11 mouse cellular contexts compared by ENCODE assay signal in genomic region chr5:144914433-144914906, GRCm38 (mm10). TPM values are rescaled to one million over a fixed set of nuclear protein-coding genes. Genes with fewer than 3 reads are reported as not detected.
A peak's percentile ranks its signal among the peaks of the same experiment; 100 is the strongest.
DNase-seq lines count a peak whose midpoint lies in the region; ATAC-seq and TF ChIP-seq lines count a peak whose summit lies in the region.
"Had no signal": no experiment of that assay in that cellular context is flagged by ENCODE, and none has a peak within 500 bp of the region (broad histone marks: within the 10 kb centered on the region; RNA-seq: fewer than 3 reads in every experiment).

No protein-coding gene starts in this region.

- H3K27me3 ChIP-seq in forebrain, embryonic 13.5 days, result no peaks in the 10 kb centered on the region
- no peaks in the 10 kb centered on the region for H3K27me3 ChIP-seq in forebrain, embryonic 16.5 days (replicated peaks; ENCODE audit: control insufficient read depth, insufficient read depth, low read length)
- no peaks in the 10 kb centered on the region for H3K27me3 ChIP-seq in neural tube, embryonic 13.5 days
- H3K27me3 ChIP-seq in stomach, postnatal 0 days (ENCODE audit: control insufficient read depth, insufficient read depth, low read length), result no peaks in the 10 kb centered on the region

- peaks cover 36% of the 10 kb centered on the region for H3K4me1 ChIP-seq in forebrain, embryonic 13.5 days
- H3K4me1 ChIP-seq in forebrain, embryonic 16.5 days (replicated peaks; ENCODE audit: control insufficient read depth, insufficient read depth, low read length), result peaks cover 23% of the 10 kb centered on the region
- H3K4me1 ChIP-seq in neural tube, embryonic 13.5 days (replicated peaks), result peaks cover 64% of the 10 kb centered on the region
- H3K4me1 ChIP-seq in stomach, postnatal 0 days (replicated peaks; ENCODE audit: control insufficient read depth, insufficient read depth), result 0 out of 2 replicates have a peak, but pooled peaks cover 4% of the 10 kb centered on the region

- H3K36me3 ChIP-seq in forebrain, embryonic 13.5 days (ENCODE audit: poor library complexity, severe bottlenecking), result no peaks in the 10 kb centered on the region
- H3K36me3 ChIP-seq in forebrain, embryonic 16.5 days (ENCODE audit: control insufficient read depth, insufficient read depth), result no peaks in the 10 kb centered on the region
- no peaks in the 10 kb centered on the region for H3K36me3 ChIP-seq in neural tube, embryonic 13.5 days
- H3K36me3 ChIP-seq in stomach, postnatal 0 days (ENCODE audit: control insufficient read depth, insufficient read depth, low read length), result no peaks in the 10 kb centered on the region

- H3K4me2 ChIP-seq in forebrain, embryonic 13.5 days, result no peak overlapping the region
- no peak overlapping the region for H3K4me2 ChIP-seq in forebrain, embryonic 16.5 days (ENCODE audit: low read length)
- no peak overlapping the region for H3K4me2 ChIP-seq in neural tube, embryonic 13.5 days
- no peak overlapping the region for H3K4me2 ChIP-seq in stomach, postnatal 0 days (replicated peaks; ENCODE audit: low read depth)

- ATAC-seq in forebrain, embryonic 13.5 days, result no peak
- ATAC-seq in forebrain, embryonic 16.5 days, result no peak
- ATAC-seq in neural tube, embryonic 13.5 days (ENCODE audit: low read depth), result no peak
- no peak for ATAC-seq in stomach, postnatal 0 days (ENCODE audit: low FRiP score, low TSS enrichment)
- ATAC-seq in CD4-positive, CD25-positive, alpha-beta regulatory T cell, adult 4 months, result no peak
- ATAC-seq: forebrain, postnatal 0 days had no signal

- H3K9me3 ChIP-seq in forebrain, embryonic 13.5 days (replicated peaks), result no peaks in the 10 kb centered on the region
- no peaks in the 10 kb centered on the region for H3K9me3 ChIP-seq in forebrain, embryonic 16.5 days (ENCODE audit: control insufficient read depth, low read length)
- H3K9me3 ChIP-seq in neural tube, embryonic 13.5 days, result no peaks in the 10 kb centered on the region
- no peaks in the 10 kb centered on the region for H3K9me3 ChIP-seq in stomach, postnatal 0 days (ENCODE audit: control insufficient read depth, low read length)

- WGBS in forebrain, embryonic 13.5 days, result 64% methylated on average over 7 of the region's 7 CpGs
- WGBS in forebrain, embryonic 16.5 days, result 47% methylated on average over 7 of the region's 7 CpGs
- WGBS in neural tube, embryonic 13.5 days, result 56% methylated on average over 7 of the region's 7 CpGs
- 49% methylated on average over 6 of the region's 7 CpGs for WGBS in stomach, postnatal 0 days

- no peak overlapping the region for H3K27ac ChIP-seq in forebrain, embryonic 13.5 days
- no peak overlapping the region for H3K27ac ChIP-seq in forebrain, embryonic 16.5 days (ENCODE audit: low read length)
- no peak overlapping the region for H3K27ac ChIP-seq in neural tube, embryonic 13.5 days (replicated peaks)
- peak overlapping the region; percentile 18; the same call in 1 of the 2 replicates for H3K27ac ChIP-seq in stomach, postnatal 0 days (replicated peaks)

- TF ChIP-seq CTCF in stomach, postnatal 0 days (IDR thresholded peaks at IDR 0.05; ENCODE audit: low read depth), result no peak

- no peak overlapping the region for H3K4me3 ChIP-seq in forebrain, embryonic 13.5 days
- H3K4me3 ChIP-seq in forebrain, embryonic 16.5 days (replicated peaks; ENCODE audit: low read length), result no peak overlapping the region
- H3K4me3 ChIP-seq in neural tube, embryonic 13.5 days, result no peak overlapping the region
- no peak overlapping the region for H3K4me3 ChIP-seq in stomach, postnatal 0 days (ENCODE audit: low read depth, low read length)
- H3K4me3 ChIP-seq: megakaryocyte, embryonic 14.5 days had no signal

- peak overlapping the region; percentile 30; the same call in 1 of the 2 replicates for H3K9ac ChIP-seq in forebrain, embryonic 13.5 days
- no peak overlapping the region for H3K9ac ChIP-seq in forebrain, embryonic 16.5 days (replicated peaks; ENCODE audit: low read depth, low read length)
- peak overlapping the region; percentile 50; the same call in 1 of the 2 replicates for H3K9ac ChIP-seq in neural tube, embryonic 13.5 days
- H3K9ac ChIP-seq in stomach, postnatal 0 days (ENCODE audit: low read length), result no peak overlapping the region
- H3K9ac ChIP-seq: forebrain, postnatal 0 days had no signal

- DNase-seq in neural tube, embryonic 10.5 days (ENCODE audit: extremely low spot score, low spot score), result no peak
- DNase-seq in kidney, postnatal 10 days, result peak; percentile 53
- no peak for DNase-seq in stomach, postnatal 0 days (ENCODE audit: low spot score)
- DNase-seq in adipocyte (ENCODE audit: low spot score), result no peak
- DNase-seq: forebrain, postnatal 0 days; liver had no signal

- no peak for TF ChIP-seq EP300 in stomach, postnatal 0 days (optimal IDR thresholded peaks at IDR 0.05)

RNA-seq across cellular contexts. Expression of gene Smurf1, which starts 51.2 kb away (rescaled TPM):
- 16.8 and 18.1 TPM in 2 replicates for polyA plus RNA-seq in forebrain, embryonic 13.5 days (2015; fragmentation: Nextera tagmentation; extraction: Ambion mirVana)
- polyA plus RNA-seq in forebrain, embryonic 16.5 days (2015; fragmentation: Nextera tagmentation; extraction: Ambion mirVana), result 25.4 and 28.2 TPM in 2 replicates
- 25.3 and 25.8 TPM in 2 replicates for polyA plus RNA-seq in neural tube, embryonic 13.5 days (2015; fragmentation: Nextera tagmentation; extraction: Ambion mirVana)
- 11.2 and 11.6 TPM in 2 replicates for polyA plus RNA-seq in stomach, postnatal 0 days (2015; fragmentation: Nextera tagmentation; extraction: Ambion mirVana)
- polyA plus RNA-seq in CD4-positive, CD25-positive, alpha-beta regulatory T cell, adult 4 months (2017; shearing (Covaris generic)), result 1 to 10 TPM; 4.6 to 4.8 TPM

Comparison
In these comparisons a context has a peak if more than half of its experiments do, and no peak if none do; other contexts are left out.
1. H3K9ac ChIP-seq: peak in forebrain, embryonic 13.5 days (single experiment) and neural tube, embryonic 13.5 days (single experiment); none in forebrain, embryonic 16.5 days (single experiment) and stomach, postnatal 0 days (single experiment).